Mouse (Mus musculus) activated CD4-positive, CD25-positive, alpha-beta regulatory T cell (primary cell): ENCODE results near the gene AY358078. TPM values are rescaled to one million over a fixed set of nuclear protein-coding genes. Genes with fewer than 3 reads are reported as not detected.

ENCODE experiments used
- polyA plus RNA-seq, 2 experiments: library from polyadenylated mRNA; unstranded; fragments of 100-300 nt; shearing (Covaris generic); gene quantifications; one replicate each; pipeline ENCODE4 v1.2.1; 2017

The AY358078 gene
- polyA plus RNA-seq = not detected

DNA sequence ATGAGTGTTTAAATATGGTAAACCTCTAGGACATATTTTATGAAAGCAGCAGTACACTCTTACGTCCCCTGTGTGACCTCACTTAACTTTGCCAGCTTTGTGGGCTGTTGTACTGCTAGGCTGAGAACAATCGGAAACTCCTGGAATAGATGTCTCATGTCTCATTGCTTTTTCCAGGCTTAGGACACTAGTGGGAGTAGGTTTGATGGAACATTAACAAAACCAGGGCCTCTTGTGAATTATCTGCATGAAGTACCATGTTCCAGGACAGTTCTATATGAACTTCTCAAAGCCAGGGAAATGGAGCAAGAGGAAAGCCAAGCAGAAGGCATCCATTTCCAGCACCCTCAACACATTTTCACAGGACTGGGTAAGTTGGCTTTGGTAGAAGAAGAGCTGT, at the start of gene AY358078:
Gene AY358078 (plus strand): TSS at position 301 of the 400 bp plus-strand sequence.

DNA sequence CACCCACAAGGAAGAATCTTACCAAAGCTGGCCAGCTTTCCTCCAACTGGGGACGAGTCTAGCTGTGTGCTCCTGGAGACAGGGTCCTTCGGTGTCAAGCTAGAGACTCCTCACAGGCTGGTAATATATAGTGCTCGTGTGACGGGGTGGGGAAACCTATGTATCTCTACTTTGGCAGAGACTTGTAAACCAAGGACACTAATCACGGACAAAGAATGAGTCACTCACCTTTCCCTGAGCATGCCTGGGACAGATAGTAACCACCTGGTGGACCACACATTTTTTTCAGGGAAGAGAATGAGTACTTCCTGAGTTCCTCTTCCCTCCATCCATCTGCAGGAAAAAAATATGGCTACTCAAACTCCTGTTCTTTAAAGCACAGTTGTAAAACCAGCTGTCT, 26.4 kb upstream of the AY358078 start, which contains the start of gene Ang4:
Gene Ang4 (minus strand): TSS at position 101 of the 400 bp plus-strand sequence.

DNA sequence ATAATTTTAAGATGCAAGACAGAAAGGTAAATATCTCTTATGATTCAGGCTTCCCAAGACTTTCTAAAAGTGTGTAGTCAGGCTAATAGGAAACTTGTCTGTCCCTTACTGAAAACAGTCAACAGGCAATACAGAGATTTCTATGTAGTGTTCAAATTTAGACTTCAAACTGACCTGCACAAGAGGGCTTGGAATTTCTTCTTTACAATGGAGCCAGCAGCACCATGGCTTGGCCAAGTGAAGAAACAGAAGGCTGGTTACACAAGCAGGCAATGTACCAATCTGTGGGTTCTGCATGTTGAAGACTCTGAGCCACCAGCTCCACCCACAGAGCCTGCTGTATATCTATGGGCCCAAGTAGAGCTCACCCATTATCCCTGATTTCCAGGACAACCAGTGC, 53.6 kb downstream of the AY358078 start, which contains the start of gene Ear6:
Gene Ear6 (plus strand): TSS at position 301 of the 400 bp plus-strand sequence.

Other genes with a start within 250 kb of the AY358078 start
- gene Gm5622, start 247.3 kb upstream of the AY358078 start, polyA plus RNA-seq = under 1 TPM in 1 of 2 experiments, not detected in 1; 0.15 TPM
- gene Gm17175, start 226.0 kb upstream of the AY358078 start, polyA plus RNA-seq = not detected
- gene Gm17174, start 207.9 kb upstream of the AY358078 start, polyA plus RNA-seq = not detected
- gene Gm17078, start 188.7 kb upstream of the AY358078 start, polyA plus RNA-seq = not detected
- not detected for gene Gm4181, start 164.4 kb upstream of the AY358078 start, polyA plus RNA-seq
- gene Gm17079, start 104.6 kb upstream of the AY358078 start, polyA plus RNA-seq = not detected
- gene Gm5800, start 82.9 kb upstream of the AY358078 start, polyA plus RNA-seq = not detected
- gene Ang4, start 26.5 kb upstream of the AY358078 start, polyA plus RNA-seq = not detected
- 1 to 10 TPM in 1 of 2 experiments, under 1 TPM in 1; 0.79 to 3.5 TPM for gene Ear6, start 53.7 kb downstream of the AY358078 start, polyA plus RNA-seq
- gene Mettl17, start 84.8 kb downstream of the AY358078 start, polyA plus RNA-seq = 10 to 100 TPM; 56.3 to 79.3 TPM
- gene Slc39a2, start 92.8 kb downstream of the AY358078 start, polyA plus RNA-seq = under 1 TPM; 0.23 to 0.50 TPM
- 10 to 100 TPM; 34.6 to 36.6 TPM for gene Ndrg2, start 114.1 kb downstream of the AY358078 start, polyA plus RNA-seq
- not detected for gene Tppp2, start 118.4 kb downstream of the AY358078 start, polyA plus RNA-seq
- not detected for gene Rnase13, start 122.7 kb downstream of the AY358078 start, polyA plus RNA-seq
- gene Arhgef40, start 184.7 kb downstream of the AY358078 start, polyA plus RNA-seq = 1 to 10 TPM in 1 of 2 experiments, under 1 TPM in 1; 0.58 to 2.6 TPM
- gene Tmem253, start 215.6 kb downstream of the AY358078 start, polyA plus RNA-seq = not detected
- 10 to 100 TPM; 12.7 to 20.2 TPM for gene Zfp219, start 220.7 kb downstream of the AY358078 start, polyA plus RNA-seq
- gene Olfr221, start 242.4 kb downstream of the AY358078 start, polyA plus RNA-seq = under 1 TPM in 1 of 2 experiments, not detected in 1; 0.36 TPM